Mouse (Mus musculus): ENCODE results near the gene Nup188. TPM values are rescaled to one million over a fixed set of nuclear protein-coding genes. Genes with fewer than 3 reads are reported as not detected.

Nup188 gene
- polyA plus RNA-seq, 1 experiment: 54.6 TPM

DNA sequence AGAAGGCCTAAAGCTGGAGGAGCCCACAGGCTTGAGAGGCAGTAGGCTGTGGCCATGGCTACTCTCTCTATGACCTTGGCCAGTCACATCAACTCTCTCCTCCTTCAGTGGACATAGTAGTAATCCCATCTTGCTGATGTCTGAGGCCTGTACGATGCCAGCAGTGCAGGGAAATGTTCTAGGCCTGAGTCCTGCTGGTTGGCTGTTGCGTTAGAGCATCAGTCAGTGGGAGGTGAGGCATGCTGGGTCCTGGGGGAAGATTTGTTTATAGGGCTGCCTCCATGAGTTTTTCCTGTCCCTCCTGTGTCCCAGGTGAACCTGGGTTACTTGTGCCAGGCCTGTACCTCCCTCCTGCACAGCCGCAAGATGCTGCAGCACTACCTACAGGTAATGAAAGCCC lies 55.9 kb downstream of the Nup188 start:
- no peak for TF ChIP-seq FOSL1 (IDR thresholded peaks at IDR 0.05; ENCODE audit: insufficient read depth, low read length, poor library complexity, severe bottlenecking)
- TF ChIP-seq CTCF (IDR thresholded peaks at IDR 0.05; ENCODE audit: control insufficient read depth, insufficient read depth, insufficient read length): no peak
- no peak for TF ChIP-seq MAX (IDR thresholded peaks at IDR 0.05)
- no peak for TF ChIP-seq CEBPB (IDR thresholded peaks at IDR 0.05; ENCODE audit: low read depth)
- no peak for TF ChIP-seq MYOD1 (IDR thresholded peaks at IDR 0.05; ENCODE audit: control insufficient read depth, insufficient read length, low read depth)
- H3K4me3 ChIP-seq (ENCODE audit: insufficient read depth, poor library complexity, severe bottlenecking): no peak overlapping the region

DNA sequence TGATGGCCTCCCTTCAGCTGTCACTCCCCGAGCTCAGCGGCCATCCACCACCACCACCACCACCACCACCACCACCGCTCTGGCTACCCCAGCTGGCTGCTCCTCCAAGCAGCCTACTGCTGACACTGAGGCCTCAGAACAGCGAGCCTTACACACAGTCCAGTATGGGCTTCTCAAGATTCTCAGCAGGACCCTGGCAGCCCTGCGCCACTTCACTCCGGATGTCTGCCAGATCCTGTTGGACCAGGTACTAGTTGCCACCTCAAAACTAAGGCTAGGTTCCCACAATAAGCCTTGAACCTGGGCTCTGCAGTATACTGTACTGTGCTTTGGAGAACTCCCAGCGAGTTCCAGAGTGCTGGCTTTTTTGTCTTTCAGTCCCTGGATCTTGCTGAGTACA lies 56.3 kb downstream of the Nup188 start:
- TF ChIP-seq FOSL1 (IDR thresholded peaks at IDR 0.05; ENCODE audit: insufficient read depth, low read length, poor library complexity, severe bottlenecking) (no peak), USF1 (IDR thresholded peaks at IDR 0.05; ENCODE audit: low read depth) (no peak), CTCF (IDR thresholded peaks at IDR 0.05; ENCODE audit: control insufficient read depth, insufficient read depth, insufficient read length) (no peak)
- H3ac ChIP-seq (ENCODE audit: control insufficient read depth, insufficient read length, low read depth): no peak overlapping the region
- H3K79me3 ChIP-seq (ENCODE audit: low read depth): no peaks in the 10 kb centered on the region
- no peak overlapping the region for H3K4me3 ChIP-seq (ENCODE audit: insufficient read depth, poor library complexity, severe bottlenecking)
- H3K36me3 ChIP-seq (ENCODE audit: control insufficient read depth, insufficient read depth): peaks cover 85% of the 10 kb centered on the region
- H3K27me3 ChIP-seq (ENCODE audit: control insufficient read depth, insufficient read depth, insufficient read length): no peaks in the 10 kb centered on the region
- H3K79me2 ChIP-seq (ENCODE audit: control insufficient read depth, insufficient read depth): no peaks in the 10 kb centered on the region

More for the DNA sequence above, 55.9 kb downstream of the Nup188 start:
- H3K79me3 ChIP-seq (ENCODE audit: low read depth): no peaks in the 10 kb centered on the region
- H3K27me3 ChIP-seq (ENCODE audit: control insufficient read depth, insufficient read depth, insufficient read length): no peaks in the 10 kb centered on the region
- H3K36me3 ChIP-seq (ENCODE audit: control insufficient read depth, insufficient read depth): peaks cover 86% of the 10 kb centered on the region
- no peak overlapping the region for H3ac ChIP-seq (ENCODE audit: control insufficient read depth, insufficient read length, low read depth)
- H3K79me2 ChIP-seq (ENCODE audit: control insufficient read depth, insufficient read depth): no peaks in the 10 kb centered on the region

DNA sequence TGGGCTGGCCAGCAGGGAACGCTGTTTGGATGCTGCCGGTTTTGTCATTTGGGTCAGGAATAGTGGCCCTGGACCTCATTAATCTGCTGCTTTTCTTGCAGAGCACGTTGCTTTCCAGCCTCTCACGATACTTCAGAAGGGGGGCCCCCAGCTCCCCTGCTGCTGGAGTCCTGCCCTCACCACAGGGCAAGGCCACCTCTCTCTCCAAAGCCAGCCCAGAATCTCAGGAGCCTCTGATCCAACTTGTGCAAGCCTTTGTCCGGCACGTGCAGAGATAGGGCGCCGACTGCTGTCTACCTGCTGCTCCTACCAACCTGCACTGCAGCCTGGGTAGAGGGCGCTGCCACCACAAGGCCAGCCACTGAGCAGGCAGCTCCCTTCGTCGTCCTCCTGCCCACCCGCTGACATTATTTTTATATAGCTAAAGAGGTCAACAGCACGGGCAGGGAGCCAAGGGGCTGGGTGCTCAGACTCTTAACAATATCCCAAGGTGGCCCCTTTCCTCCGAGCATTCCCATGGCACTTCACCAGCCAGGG lies 57.5 kb downstream of the Nup188 start:
- H3K79me2 ChIP-seq (ENCODE audit: control insufficient read depth, insufficient read depth): no peaks in the 10 kb centered on the region
- no peaks in the 10 kb centered on the region for H3K27me3 ChIP-seq (ENCODE audit: control insufficient read depth, insufficient read depth, insufficient read length)
- H3K79me3 ChIP-seq (ENCODE audit: low read depth): no peaks in the 10 kb centered on the region
- H3K4me3 ChIP-seq (ENCODE audit: insufficient read depth, poor library complexity, severe bottlenecking): no peak overlapping the region
- no peak overlapping the region for H3ac ChIP-seq (ENCODE audit: control insufficient read depth, insufficient read length, low read depth)
- TF ChIP-seq MYOG (IDR thresholded peaks at IDR 0.05; ENCODE audit: control insufficient read depth, extremely low read depth, insufficient read length) (no peak), CTCF (IDR thresholded peaks at IDR 0.05; ENCODE audit: control insufficient read depth, insufficient read depth, insufficient read length) (no peak), USF1 (IDR thresholded peaks at IDR 0.05; ENCODE audit: low read depth) (no peak)
- peaks cover 77% of the 10 kb centered on the region for H3K36me3 ChIP-seq (ENCODE audit: control insufficient read depth, insufficient read depth)

DNA sequence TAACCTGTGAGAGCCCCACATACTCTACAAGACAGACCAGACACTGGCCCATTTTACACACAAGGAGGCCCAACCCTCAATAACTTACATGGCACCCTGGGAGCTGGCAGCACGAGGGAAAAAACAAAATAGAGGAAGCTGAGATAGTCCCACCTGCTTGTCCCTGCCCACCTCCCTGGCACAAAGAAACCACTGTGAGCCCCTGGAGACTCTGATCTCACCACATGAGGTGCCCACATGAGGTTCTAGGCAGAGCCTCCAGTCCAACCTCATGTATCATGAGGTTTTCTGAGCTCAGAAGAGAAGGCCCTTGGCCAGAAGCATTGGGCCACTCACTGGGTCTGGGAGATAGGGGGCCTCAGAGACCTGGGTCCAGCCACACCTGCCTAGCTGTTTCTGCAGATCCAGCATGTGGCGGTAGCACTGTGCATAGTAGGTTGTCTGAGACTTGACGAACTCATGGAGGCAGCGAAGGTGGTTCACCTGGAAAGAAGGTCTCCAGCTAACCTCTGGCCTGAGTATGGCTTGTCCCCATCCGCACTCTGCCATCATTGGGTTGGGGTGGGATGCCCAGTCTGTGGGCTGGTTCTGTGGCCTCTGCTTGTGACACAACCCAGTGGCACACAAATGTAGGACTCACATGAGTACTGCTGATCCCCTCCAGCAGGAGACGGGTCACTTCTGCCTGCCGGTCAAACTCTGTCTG lies 59.9 kb downstream of the Nup188 start:
- H3K36me3 ChIP-seq (ENCODE audit: control insufficient read depth, insufficient read depth): peaks cover 58% of the 10 kb centered on the region
- no peaks in the 10 kb centered on the region for H3K79me3 ChIP-seq (ENCODE audit: low read depth)
- no peaks in the 10 kb centered on the region for H3K27me3 ChIP-seq (ENCODE audit: control insufficient read depth, insufficient read depth, insufficient read length)
- no peaks in the 10 kb centered on the region for H3K79me2 ChIP-seq (ENCODE audit: control insufficient read depth, insufficient read depth)
- TF ChIP-seq MYOD1 (IDR thresholded peaks at IDR 0.05; ENCODE audit: control insufficient read depth, insufficient read length, low read depth) (no peak), MAX (IDR thresholded peaks at IDR 0.05) (no peak), USF1 (IDR thresholded peaks at IDR 0.05; ENCODE audit: low read depth) (no peak), FOSL1 (IDR thresholded peaks at IDR 0.05; ENCODE audit: insufficient read depth, low read length, poor library complexity, severe bottlenecking) (no peak)
- no peak overlapping the region for H3ac ChIP-seq (ENCODE audit: control insufficient read depth, insufficient read length, low read depth)
- H3K4me3 ChIP-seq (ENCODE audit: insufficient read depth, poor library complexity, severe bottlenecking): no peak overlapping the region

DNA sequence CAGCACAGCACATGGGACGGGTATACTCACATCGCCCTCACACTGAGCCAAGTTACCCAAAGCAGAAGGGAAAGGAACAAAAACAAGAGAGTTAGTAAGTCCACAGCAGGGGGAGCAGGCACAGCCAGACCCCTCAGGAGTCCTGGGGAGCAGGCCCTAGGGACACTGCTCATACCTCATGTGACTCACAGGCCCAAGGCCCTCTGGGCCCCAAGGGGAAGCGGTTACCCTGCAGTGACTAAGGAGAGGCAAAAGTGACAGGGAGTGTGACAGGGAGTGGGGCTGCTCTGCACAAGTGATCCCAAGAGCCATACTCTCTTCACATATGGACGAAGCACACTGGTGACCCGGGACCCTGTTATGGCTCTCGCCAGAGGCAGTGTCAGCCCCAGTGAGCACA lies 63.0 kb downstream of the Nup188 start:
- H3K79me3 ChIP-seq (ENCODE audit: low read depth): no peaks in the 10 kb centered on the region
- H3K36me3 ChIP-seq (ENCODE audit: control insufficient read depth, insufficient read depth): peaks cover 37% of the 10 kb centered on the region
- H3K4me3 ChIP-seq (ENCODE audit: insufficient read depth, poor library complexity, severe bottlenecking): no peak overlapping the region
- no peak overlapping the region for H3ac ChIP-seq (ENCODE audit: control insufficient read depth, insufficient read length, low read depth)
- no peaks in the 10 kb centered on the region for H3K79me2 ChIP-seq (ENCODE audit: control insufficient read depth, insufficient read depth)
- no peak for TF ChIP-seq MYOD1 (IDR thresholded peaks at IDR 0.05; ENCODE audit: control insufficient read depth, insufficient read length, low read depth)
- no peak for TF ChIP-seq MAX (IDR thresholded peaks at IDR 0.05)
- TF ChIP-seq MYOG (IDR thresholded peaks at IDR 0.05; ENCODE audit: control insufficient read depth, extremely low read depth, insufficient read length): no peak
- H3K27me3 ChIP-seq (ENCODE audit: control insufficient read depth, insufficient read depth, insufficient read length): no peaks in the 10 kb centered on the region

DNA sequence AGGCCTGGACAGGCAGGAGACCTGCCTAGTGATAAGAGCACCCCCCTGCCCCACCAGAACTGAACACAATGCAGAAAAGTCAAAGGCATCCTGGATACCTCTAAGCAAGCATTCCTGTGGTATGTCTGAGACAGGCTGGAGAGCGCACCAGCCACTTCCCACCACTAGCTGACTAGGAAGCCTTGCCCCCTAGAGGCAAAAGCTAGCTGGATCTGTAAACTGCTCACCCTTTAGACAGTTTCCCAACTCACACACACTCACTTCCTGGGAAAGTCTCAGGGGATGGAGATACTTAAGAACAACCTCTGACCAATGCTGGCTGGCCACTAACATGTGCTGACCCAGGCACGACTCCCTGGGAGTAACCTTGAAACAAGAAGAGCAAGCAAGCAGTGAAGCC lies 65.0 kb downstream of the Nup188 start:
- Histone ChIP-seq H3K36me3 (ENCODE audit: control insufficient read depth, insufficient read depth) (peaks cover 28% of the 10 kb centered on the region), H3K79me3 (ENCODE audit: low read depth) (no peaks in the 10 kb centered on the region)
- TF ChIP-seq MYOD1 (IDR thresholded peaks at IDR 0.05; ENCODE audit: control insufficient read depth, insufficient read length, low read depth) (no peak), MAX (IDR thresholded peaks at IDR 0.05) (peak; percentile 13), CEBPB (IDR thresholded peaks at IDR 0.05; ENCODE audit: low read depth) (peak; percentile 31)

More for the DNA sequence above, 65.0 kb downstream of the Nup188 start:
- Histone ChIP-seq H3K27me3 (ENCODE audit: control insufficient read depth, insufficient read depth, insufficient read length) (no peaks in the 10 kb centered on the region), H3K4me3 (ENCODE audit: insufficient read depth, poor library complexity, severe bottlenecking) (no peak overlapping the region), H3K79me2 (ENCODE audit: control insufficient read depth, insufficient read depth) (peaks cover 5% of the 10 kb centered on the region), H3ac (ENCODE audit: control insufficient read depth, insufficient read length, low read depth) (no peak overlapping the region)
